Mouse (Mus musculus): ENCODE measurements around the gene Wbp1l.

Gene Wbp1l

DNA sequence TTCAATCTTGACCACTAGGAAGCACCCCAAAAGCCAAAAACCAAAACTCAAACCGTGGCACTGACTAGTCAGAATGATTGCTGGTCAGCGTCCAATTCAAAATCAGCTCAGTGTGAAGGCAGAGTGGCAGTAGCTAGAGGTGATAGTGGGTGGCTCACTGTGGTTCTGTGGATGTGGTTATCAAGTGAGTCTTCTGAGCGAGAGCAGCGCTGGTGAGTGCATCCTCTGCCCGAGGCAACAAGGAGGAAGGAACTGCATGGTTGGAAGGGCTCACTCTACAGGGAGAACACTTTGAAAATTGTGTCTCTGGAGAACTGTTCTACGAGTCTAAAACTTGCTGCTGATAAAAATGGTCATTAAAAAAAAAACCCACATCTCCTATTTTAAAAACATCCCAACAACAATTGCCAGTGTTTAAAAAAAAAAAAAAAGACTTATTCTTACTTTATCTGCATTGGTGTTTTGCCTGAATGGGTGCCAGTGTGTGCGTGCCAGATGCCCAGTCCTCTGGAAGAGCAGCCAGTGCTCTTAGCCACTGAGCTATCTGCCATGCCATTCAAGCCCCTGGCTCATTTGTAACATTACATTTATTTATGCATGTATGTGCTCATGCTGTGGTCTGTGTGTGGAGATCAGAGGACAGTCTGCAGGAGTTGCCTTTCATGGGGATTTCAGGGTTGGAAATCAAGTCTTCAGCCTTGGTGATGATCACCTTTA is 107.1 kb downstream of the Wbp1l start:
- no peak for DNase-seq (ENCODE audit: low read depth, low spot score)

DNA sequence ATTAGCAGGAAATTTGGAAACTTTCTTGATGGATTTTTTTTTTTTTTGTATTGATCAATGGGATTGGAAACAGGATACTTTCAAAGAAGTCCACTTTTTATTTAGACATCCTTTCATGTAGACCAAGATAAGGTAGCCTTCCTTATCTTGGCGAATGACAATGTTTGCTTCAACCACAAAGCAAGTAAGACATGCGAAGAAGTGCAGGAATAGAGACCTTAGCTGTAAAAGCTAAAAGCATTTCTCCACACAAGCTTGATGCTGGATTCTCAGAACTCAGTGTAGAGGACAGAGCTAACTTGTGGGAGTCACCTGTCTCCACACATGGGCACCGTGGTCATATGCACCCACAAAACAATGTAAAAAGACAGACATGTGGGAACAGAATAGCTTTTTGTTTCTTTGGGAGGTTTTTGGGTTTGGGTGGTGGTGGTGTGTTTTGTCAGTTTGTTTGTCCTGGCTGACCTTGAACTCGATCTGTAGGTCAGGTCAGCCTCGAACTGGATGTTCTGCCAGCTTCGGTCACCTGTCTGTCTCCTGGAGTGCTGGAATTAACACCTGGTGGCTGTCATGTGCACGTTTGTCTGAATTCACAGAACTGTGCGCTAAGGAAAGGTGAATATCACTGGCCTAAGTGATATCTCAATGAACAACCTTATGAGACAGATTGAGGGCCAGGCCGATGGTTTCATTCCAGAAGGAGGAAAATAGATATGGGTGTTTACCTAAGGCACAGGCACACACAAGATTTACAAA is 107.8 kb downstream of the Wbp1l start:
- DNase-seq (ENCODE audit: low read depth, low spot score) = no peak
